Mouse (Mus musculus) macrophage (primary cell): Measurements from ENCODE around the gene Ccdc33. TPM values are rescaled to one million over a fixed set of nuclear protein-coding genes. Genes with fewer than 3 reads are reported as not detected.

Experiments used
- H3K27ac ChIP-seq: fragments of 350-480 bp; formaldehyde crosslinking; 2 replicates; pipeline ENCODE4 v1.9.0; 2021
- H3K36me3 ChIP-seq: fragments of 350-480 bp; formaldehyde crosslinking; 2 replicates; pipeline ENCODE4 v1.9.0; 2021; ENCODE audit errors: inconsistent target
- H3K4me3 ChIP-seq: fragments of 350-480 bp; formaldehyde crosslinking; 2 replicates; pipeline ENCODE4 v1.9.0; 2021; ENCODE audit errors: inconsistent target
- H3K79me2 ChIP-seq: fragments of 350-480 bp; formaldehyde crosslinking; 2 replicates; pipeline ENCODE4 v1.9.0; 2021; ENCODE audit errors: inconsistent target
- WGBS: methylation state at CpG from one replicate; pipeline ENCODE4 v1.1.7; 2026; ENCODE audit warnings: inconsistent platforms; ENCODE audit not compliant: missing documents; 5-methylcytosine and 5-hydroxymethylcytosine counted together
- polyA plus RNA-seq: library from polyadenylated mRNA; stranded (reverse); fragments of 250-400 nt; gene quantifications from 3 replicates; pipeline ENCODE4 v1.2.4, GENCODE M21; 2018; ENCODE audit warnings: inconsistent platforms

Gene Ccdc33
- polyA plus RNA-seq, 1 experiment from 2014 or later, result not detected

- WGBS, result 74% methylated on average over 7 of the region's 7 CpGs
- Histone ChIP-seq H3K27ac (no peak overlapping the region), H3K79me2 (no peaks in the 10 kb centered on the region), H3K36me3 (no peaks in the 10 kb centered on the region), H3K4me3 (no peak overlapping the region)
These were observed 82.5 kb downstream of the Ccdc33 start for GRCm38 (mm10) chr9:58035951-58036698.

GRCm38 (mm10) chr9:58035519-58035918, 83.1 kb downstream of the Ccdc33 start:
- H3K4me3 ChIP-seq, result no peak overlapping the region
- H3K36me3 ChIP-seq, result no peaks in the 10 kb centered on the region
- WGBS, result 86% methylated on average over 2 of the region's 2 CpGs
- no peaks in the 10 kb centered on the region for H3K79me2 ChIP-seq
- H3K27ac ChIP-seq, result no peak overlapping the region

GRCm38 (mm10) chr9:58031895-58032294, 86.7 kb downstream of the Ccdc33 start:
- Histone ChIP-seq H3K79me2 (no peaks in the 10 kb centered on the region), H3K36me3 (no peaks in the 10 kb centered on the region), H3K27ac (no peak overlapping the region), H3K4me3 (no peak overlapping the region)
- WGBS, result 77% methylated on average over 5 of the region's 5 CpGs

GRCm38 (mm10) chr9:58029635-58030034, 89.0 kb downstream of the Ccdc33 start:
- Histone ChIP-seq H3K36me3 (no peaks in the 10 kb centered on the region), H3K4me3 (no peak overlapping the region), H3K79me2 (no peaks in the 10 kb centered on the region), H3K27ac (no peak overlapping the region)
- WGBS, result 92% methylated on average over 6 of the region's 6 CpGs

- no peak overlapping the region for H3K27ac ChIP-seq
- H3K79me2 ChIP-seq, result no peaks in the 10 kb centered on the region
- 63% methylated on average over 5 of the region's 5 CpGs for WGBS
- no peaks in the 10 kb centered on the region for H3K36me3 ChIP-seq
- no peak overlapping the region for H3K4me3 ChIP-seq
These were observed 89.8 kb downstream of the Ccdc33 start for GRCm38 (mm10) chr9:58028841-58029240.

GRCm38 (mm10) chr9:58027426-58028180, 91.0 kb downstream of the Ccdc33 start:
- WGBS, result 69% methylated on average over 2 of the region's 2 CpGs
- Histone ChIP-seq H3K36me3 (no peaks in the 10 kb centered on the region), H3K79me2 (no peaks in the 10 kb centered on the region), H3K27ac (no peak overlapping the region), H3K4me3 (no peak overlapping the region)

- Histone ChIP-seq H3K79me2 (no peaks in the 10 kb centered on the region), H3K4me3 (no peak overlapping the region), H3K27ac (no peak overlapping the region), H3K36me3 (no peaks in the 10 kb centered on the region)
- WGBS, result 86% methylated on average over 9 of the region's 9 CpGs
These were observed 92.6 kb downstream of the Ccdc33 start for GRCm38 (mm10) chr9:58025995-58026394.

- no peaks in the 10 kb centered on the region for H3K36me3 ChIP-seq
- no peak overlapping the region for H3K4me3 ChIP-seq
- 87% methylated on average over 5 of the region's 5 CpGs for whole genome bisulfite sequencing
- no peak overlapping the region for H3K27ac ChIP-seq
- H3K79me2 ChIP-seq, result no peaks in the 10 kb centered on the region
These were observed 100.2 kb downstream of the Ccdc33 start for GRCm38 (mm10) chr9:58018385-58018784.

- 83% methylated on average over 3 of the region's 3 CpGs for WGBS
- Histone ChIP-seq H3K27ac (no peak overlapping the region), H3K4me3 (no peak overlapping the region)
These were observed 101.7 kb downstream of the Ccdc33 start for GRCm38 (mm10) chr9:58016962-58017361.

GRCm38 (mm10) chr9:58015856-58016255, 102.8 kb downstream of the Ccdc33 start:
- Histone ChIP-seq H3K4me3 (no peak overlapping the region), H3K36me3 (no peaks in the 10 kb centered on the region), H3K27ac (no peak overlapping the region), H3K79me2 (no peaks in the 10 kb centered on the region)
- 84% methylated on average over 6 of the region's 6 CpGs for WGBS

More at GRCm38 (mm10) chr9:58016962-58017361, 101.7 kb downstream of the Ccdc33 start:
- no peaks in the 10 kb centered on the region for H3K36me3 ChIP-seq
- no peaks in the 10 kb centered on the region for H3K79me2 ChIP-seq

- Histone ChIP-seq H3K79me2 (no peaks in the 10 kb centered on the region), H3K4me3 (no peak overlapping the region), H3K36me3 (no peaks in the 10 kb centered on the region), H3K27ac (no peak overlapping the region)
- WGBS, result 13% methylated on average over 8 of the region's 8 CpGs
These were observed 104.0 kb downstream of the Ccdc33 start for GRCm38 (mm10) chr9:58014393-58015160.

- H3K79me2 ChIP-seq, result no peaks in the 10 kb centered on the region
- WGBS, result 79% methylated on average over 2 of the region's 2 CpGs
- no peak overlapping the region for H3K4me3 ChIP-seq
- no peak overlapping the region for H3K27ac ChIP-seq
- H3K36me3 ChIP-seq, result no peaks in the 10 kb centered on the region
These were observed 105.7 kb downstream of the Ccdc33 start for GRCm38 (mm10) chr9:58012935-58013334.

- 96% methylated on average over 2 of the region's 2 CpGs for WGBS
- Histone ChIP-seq H3K36me3 (no peaks in the 10 kb centered on the region), H3K27ac (no peak overlapping the region), H3K4me3 (no peak overlapping the region), H3K79me2 (no peaks in the 10 kb centered on the region)
These were observed 106.1 kb downstream of the Ccdc33 start for GRCm38 (mm10) chr9:58012486-58012885.

- Histone ChIP-seq H3K79me2 (no peaks in the 10 kb centered on the region), H3K27ac (no peak overlapping the region), H3K36me3 (no peaks in the 10 kb centered on the region), H3K4me3 (no peak overlapping the region)
- WGBS, result 96% methylated on average over 7 of the region's 8 CpGs
These were observed 107.1 kb downstream of the Ccdc33 start for GRCm38 (mm10) chr9:58011552-58011951.

GRCm38 (mm10) chr9:58011027-58011426, 107.6 kb downstream of the Ccdc33 start:
- 66% methylated on average over 7 of the region's 7 CpGs for WGBS
- H3K36me3 ChIP-seq, result no peaks in the 10 kb centered on the region
- no peak overlapping the region for H3K4me3 ChIP-seq
- H3K79me2 ChIP-seq, result no peaks in the 10 kb centered on the region
- no peak overlapping the region for H3K27ac ChIP-seq
